Mouse (Mus musculus): ENCODE measurements around the gene Zfand6. TPM values are rescaled to one million over a fixed set of nuclear protein-coding genes. Genes with fewer than 3 reads are reported as not detected.

The Zfand6 gene
- polyA plus RNA-seq, 2 experiments from 2014 or later = 161 to 172 TPM

DNA sequence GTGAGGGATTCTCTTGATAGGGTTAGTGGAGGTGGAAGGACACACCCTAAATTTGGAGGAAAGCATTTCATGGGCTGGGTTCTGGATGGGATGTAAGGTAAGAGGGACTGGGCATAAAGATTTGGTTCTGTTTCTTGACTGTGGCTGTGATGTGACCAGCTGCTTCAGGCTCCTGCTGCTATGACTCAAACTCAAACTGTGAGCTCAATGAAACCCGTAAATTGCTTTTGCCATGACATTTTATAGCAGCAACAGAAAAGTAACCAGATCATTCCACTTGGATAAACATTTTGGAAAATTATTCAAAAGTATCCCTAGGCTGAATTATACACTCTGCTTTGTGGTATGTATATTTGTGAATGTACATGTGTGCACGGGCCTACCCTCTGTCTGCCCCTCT, 99.1 kb downstream of the Zfand6 start:
- no peak for ATAC-seq

DNA sequence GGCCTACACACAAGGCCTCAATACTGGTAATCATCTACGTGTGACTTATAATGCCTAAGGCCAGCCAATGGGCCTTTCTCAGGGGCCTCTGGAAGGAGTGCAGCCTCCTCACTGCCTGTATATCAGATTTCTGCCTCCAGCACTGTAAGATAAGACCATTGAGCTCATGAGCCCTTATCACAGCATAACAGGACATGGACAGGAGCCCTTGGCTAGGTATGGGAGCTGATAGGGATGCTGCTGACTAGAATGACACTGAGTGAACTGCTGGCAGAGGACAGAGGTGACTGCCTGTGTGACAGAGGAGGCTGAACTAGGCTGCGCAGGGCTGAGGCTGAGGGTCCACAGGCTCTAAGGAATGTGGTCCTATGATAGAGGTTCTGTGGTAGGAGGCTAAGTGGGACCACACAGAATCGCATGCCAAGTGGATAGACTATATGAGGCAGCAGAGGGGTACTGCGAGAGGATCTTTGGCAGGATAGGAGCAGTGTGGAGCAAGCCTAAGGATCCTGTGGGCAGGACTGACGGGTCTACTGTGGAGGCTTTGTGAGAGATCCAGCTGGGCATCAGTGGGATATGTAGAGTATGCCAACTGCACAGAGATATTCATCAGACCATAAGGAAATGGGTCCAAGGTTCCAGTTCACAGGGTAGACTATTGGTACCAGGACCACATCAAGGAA, 102.5 kb downstream of the Zfand6 start:
- ATAC-seq = no peak

DNA sequence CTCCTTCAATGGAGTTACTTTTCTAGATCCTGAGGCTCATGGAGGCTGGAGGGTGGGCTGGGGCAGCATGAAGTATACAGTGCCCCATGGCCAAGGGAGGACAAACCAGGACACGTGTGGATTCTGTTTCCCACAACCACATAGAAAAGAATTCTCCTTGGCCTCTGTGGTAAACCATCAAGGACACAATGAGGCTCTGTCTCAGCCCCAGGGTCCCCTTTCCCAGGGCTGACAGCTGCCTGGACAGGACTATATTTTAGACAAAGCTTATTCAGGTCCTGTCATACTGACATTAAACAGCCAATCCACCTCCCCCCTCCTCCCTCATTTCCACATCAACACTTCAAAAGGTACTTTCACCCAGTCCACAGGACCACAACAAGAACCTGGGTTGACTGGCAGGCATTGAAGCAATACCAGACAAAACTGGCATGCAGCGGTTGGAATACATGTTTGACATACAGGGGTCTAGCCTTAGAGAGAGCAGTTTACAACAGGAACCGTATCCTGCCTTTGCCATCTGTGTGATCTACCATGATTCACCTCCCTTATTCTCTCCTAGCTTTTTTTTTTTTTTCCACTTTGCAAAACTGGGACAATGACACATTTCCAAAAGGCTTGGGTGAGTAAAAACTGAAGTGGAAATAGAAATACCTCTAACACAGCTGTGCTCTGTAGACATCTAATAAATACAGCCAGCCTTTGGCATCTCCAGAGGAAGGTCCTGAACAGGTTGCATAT, 103.2 kb downstream of the Zfand6 start:
- ATAC-seq = no peak

DNA sequence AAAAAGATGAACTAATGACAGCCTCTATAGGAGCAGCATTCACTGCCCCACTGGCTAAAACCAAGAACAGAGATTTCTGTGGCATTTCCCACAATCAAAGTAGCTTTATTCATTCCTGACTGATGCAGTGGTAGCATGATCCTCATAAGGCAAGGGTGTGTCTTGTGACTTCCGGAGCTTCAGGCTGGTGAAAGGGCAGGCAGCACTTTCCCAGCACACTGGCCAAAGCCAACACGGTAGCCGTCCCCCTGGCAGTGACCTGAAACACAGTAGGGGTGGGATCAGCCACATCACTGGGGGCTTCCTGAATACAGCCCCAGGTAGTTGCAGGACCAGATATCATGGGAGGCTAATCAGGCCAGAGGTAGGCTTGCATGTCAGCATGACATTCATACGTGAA, 104.7 kb downstream of the Zfand6 start:
- no peak for ATAC-seq

DNA sequence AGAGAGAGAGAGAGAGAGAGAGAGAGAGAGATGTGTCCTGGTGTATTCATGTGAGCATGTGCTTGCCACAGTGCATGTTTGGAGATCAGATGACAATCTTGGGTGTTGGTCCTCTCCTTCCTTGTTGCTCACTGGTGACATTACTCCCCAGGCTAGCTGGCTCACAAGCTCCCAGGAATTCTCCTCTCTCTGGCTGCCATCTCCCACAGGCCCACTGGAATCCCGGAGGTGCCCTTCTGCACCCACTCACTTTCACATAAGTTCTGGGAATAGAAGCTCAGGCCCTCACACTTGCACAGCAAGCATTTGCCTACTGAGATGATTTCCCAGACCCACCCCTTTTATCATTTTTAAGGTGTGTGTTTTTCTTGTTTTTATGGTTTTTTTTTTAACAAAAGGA, 110.0 kb downstream of the Zfand6 start:
- ATAC-seq = no peak

DNA sequence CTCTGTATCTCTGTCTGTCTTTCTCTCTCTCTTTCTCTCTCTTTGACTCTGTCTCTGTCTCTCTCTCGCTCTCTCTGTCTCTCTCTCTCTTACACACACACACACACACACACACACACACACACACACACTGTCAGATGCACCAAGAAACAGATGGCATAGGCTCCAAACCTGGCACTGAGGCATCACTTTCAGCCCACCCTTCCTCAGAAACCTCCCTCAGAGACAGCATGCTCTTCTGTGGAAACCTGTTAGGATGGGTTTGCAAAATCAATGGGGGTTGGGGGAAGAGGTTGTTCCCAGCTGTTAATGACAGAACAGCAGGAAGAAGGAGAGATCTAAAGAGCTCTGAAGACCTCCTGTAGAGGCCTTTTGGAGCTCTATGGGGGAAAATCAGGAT, 110.9 kb downstream of the Zfand6 start:
- no peak for ATAC-seq

DNA sequence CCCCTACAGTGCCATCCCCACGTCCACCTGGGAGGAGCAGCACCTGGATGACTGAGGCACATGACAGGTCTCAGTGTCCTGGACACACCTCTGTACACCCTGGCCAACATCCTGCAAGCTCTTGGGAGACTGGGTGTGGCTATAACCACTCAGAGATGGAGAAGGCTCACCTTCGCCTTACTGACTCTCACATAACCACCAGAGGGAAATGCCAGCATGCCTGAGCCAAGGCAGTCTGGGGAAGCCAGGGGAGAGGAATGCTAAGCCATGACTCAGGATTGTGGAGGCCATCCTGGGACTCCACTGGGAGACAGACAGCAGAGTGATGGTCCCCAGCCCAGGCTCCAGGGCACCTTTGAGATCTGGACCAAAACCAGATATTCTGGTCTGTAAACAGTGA, 112.7 kb downstream of the Zfand6 start:
- ATAC-seq = no peak

DNA sequence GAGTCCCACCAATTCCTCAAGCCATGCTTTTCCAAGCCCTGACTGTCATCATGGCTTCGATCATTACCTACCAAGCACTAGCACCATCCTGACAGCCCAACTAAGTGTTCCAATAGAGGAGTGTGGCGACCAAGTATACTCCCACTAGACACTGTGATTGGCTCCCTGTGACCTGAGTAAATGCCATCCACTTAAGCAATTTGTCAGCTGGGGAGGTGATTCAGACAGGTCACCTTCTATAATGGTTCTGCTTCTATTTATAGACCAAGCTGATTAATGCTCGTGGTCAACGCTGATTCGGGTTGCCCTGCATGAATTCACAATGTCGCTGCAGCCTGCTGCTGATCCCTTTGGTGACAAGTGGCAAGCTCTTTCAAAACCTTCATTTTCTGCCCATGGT, 123.6 kb downstream of the Zfand6 start:
- ATAC-seq = no peak

DNA sequence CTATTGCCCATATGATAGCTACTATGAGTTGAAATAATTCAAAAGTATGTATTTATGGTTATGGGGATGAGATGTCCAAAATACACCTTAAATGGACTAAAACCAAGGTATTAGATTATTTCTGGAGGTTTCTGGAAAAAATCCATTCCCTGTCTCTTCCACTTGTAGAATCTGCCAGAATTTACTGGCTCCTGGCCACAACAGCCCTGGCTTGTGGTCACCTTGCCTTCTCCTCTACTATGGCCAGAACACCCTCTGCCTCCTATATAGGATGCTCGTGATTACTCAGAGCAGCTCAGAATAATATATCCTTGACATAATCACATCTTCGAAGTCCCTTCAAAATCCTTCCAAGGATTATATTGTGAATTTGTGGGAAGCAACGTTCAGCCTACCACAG, 125.5 kb downstream of the Zfand6 start:
- ATAC-seq = no peak

Other genes with a start within 250 kb of the Zfand6 start
- under 1 TPM in 1 of 2 experiments, not detected in 1; 0.17 TPM for gene Gm2115, start 161.0 kb downstream of the Zfand6 start, polyA plus RNA-seq (2017; shearing (Covaris generic))
- gene Fah, start 83.2 kb downstream of the Zfand6 start, polyA plus RNA-seq (2017; shearing (Covaris generic)) = 10 to 100 TPM in 1 of 2 experiments, 1 to 10 TPM in 1; 8.0 to 11.4 TPM
- gene Olfr291, start 163.6 kb upstream of the Zfand6 start, polyA plus RNA-seq (2017; shearing (Covaris generic)) = not detected

Data from activated CD4-positive, CD25-positive, alpha-beta regulatory T cell, adult 4 months (primary cell).